Mouse (Mus musculus) spleen, adult 2 months (tissue): Measurements from ENCODE around the gene Rela.
A peak's percentile ranks its signal among the peaks of the same experiment; 100 is the strongest.

Experiments used
- CTCF ChIP-seq: fragments of 200-500 bp; IDR thresholded peaks from 2 replicates; pipeline ENCODE4 v1.5.1; 2011; ENCODE audit warnings: mild to moderate bottlenecking, inconsistent platforms; ENCODE audit not compliant: insufficient read depth, insufficient read length, insufficient replicate concordance; ENCODE audit errors: extremely low read depth
- POLR2A ChIP-seq: fragments of 200-500 bp; IDR thresholded peaks from 2 replicates; pipeline ENCODE4 v1.6.1; 2011; ENCODE audit warnings: low read depth, low read length, inconsistent platforms

DNA sequence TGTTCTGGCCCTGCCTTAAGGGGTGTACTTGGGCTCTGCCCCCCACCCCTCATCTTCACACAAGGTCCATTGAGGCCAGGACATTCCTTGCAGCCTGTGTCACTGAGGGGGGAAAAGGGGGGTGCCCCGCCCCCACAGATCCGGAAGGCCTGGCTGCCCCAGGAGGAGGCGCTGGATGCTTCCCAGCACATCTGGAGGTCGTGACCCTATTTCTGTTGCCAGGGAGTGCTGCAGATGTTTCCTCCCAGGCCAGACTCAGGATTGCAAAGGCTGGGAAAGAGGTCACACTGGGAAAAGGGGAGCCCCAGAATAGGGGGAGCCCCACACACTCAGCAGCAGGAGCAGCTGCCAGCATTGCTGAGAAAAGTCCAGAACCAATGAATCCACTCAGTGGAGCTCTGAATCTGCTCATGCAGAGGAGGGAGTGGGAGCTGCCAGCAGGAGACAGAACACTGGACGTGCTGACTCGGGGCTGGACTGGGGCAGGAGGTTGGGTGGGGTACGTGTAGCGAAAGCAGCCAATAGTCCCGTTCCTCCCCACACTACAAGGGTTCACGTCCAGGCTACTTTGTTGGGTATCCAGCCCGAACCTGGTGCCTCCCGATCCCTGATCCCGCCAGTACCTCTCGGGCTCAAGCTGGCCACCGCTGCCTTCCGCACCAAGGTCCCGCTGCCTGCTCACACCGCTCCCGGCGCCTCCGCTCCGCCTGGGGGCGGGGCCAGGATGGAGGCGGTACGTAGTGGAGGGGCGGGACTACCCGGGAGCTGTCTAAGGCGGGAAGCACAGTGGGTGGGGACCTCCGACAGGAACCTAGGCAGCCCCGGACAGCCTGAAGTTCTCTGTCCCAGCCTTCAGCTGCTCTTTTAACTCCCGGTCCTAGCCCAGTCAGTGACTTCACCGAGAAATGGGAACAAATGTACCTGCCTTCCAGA is 26.0 kb downstream of the Rela start, which contains the start of gene Sipa1:
- TF ChIP-seq POLR2A: peak; percentile 90
- no peak for TF ChIP-seq CTCF
